Mouse (Mus musculus): ENCODE measurements around the gene Liph. TPM values are rescaled to one million over a fixed set of nuclear protein-coding genes. Genes with fewer than 3 reads are reported as not detected.

Liph gene
- polyA plus RNA-seq, 1 experiment from 2014 or later, result 1.5 TPM

GRCm38 (mm10) chr16:21904636-21905035 lies 90.8 kb downstream of the Liph start:
- WGBS, result 80% methylated on average over 10 of the region's 10 CpGs
- no peak overlapping the region for H3K4me3 ChIP-seq (ENCODE audit: low read depth, low read length)
- H3K4me2 ChIP-seq, result no peak overlapping the region
- H3K4me1 ChIP-seq (replicated peaks; ENCODE audit: control insufficient read depth, insufficient read depth, low read length), result no peaks in the 10 kb centered on the region
- ATAC-seq (replicated peaks; ENCODE audit: low FRiP score) (no peak), DNase-seq (ENCODE audit: low spot score) (no peak)
- H3K27me3 ChIP-seq (replicated peaks; ENCODE audit: control insufficient read depth, insufficient read depth, low read length), result no peaks in the 10 kb centered on the region
- H3K36me3 ChIP-seq (ENCODE audit: control insufficient read depth, insufficient read depth, low read length), result no peaks in the 10 kb centered on the region
- H3K27ac ChIP-seq (ENCODE audit: low read depth, low read length), result no peak overlapping the region
- H3K9ac ChIP-seq (ENCODE audit: low read depth, low read length), result no peak overlapping the region
- H3K9me3 ChIP-seq (ENCODE audit: control insufficient read depth, low read length), result no peaks in the 10 kb centered on the region

Other genes with a start within 250 kb of the Liph start
- 5.3 and 6.7 TPM in 2 replicates for gene Ehhadh, start 207.9 kb downstream of the Liph start, polyA plus RNA-seq (2014; fragmentation: Nextera tagmentation; extraction: Ambion mirVana)
- gene Map3k13, start 201.3 kb downstream of the Liph start, polyA plus RNA-seq (2014; fragmentation: Nextera tagmentation; extraction: Ambion mirVana), result 0.55 and 0.59 TPM in 2 replicates
- 50.9 and 51.5 TPM in 2 replicates for gene Tmem41a, start 48.1 kb downstream of the Liph start, polyA plus RNA-seq (2014; fragmentation: Nextera tagmentation; extraction: Ambion mirVana)
- 65.1 and 70.5 TPM in 2 replicates for gene Senp2, start 13.8 kb upstream of the Liph start, polyA plus RNA-seq (2014; fragmentation: Nextera tagmentation; extraction: Ambion mirVana)
- 75.1 and 77.1 TPM in 2 replicates for gene Igf2bp2, start 167.6 kb upstream of the Liph start, polyA plus RNA-seq (2014; fragmentation: Nextera tagmentation; extraction: Ambion mirVana)